Mouse (Mus musculus) neural tube, embryonic 14.5 days (tissue): Measurements from ENCODE around the gene Gm17428. TPM values are rescaled to one million over a fixed set of nuclear protein-coding genes. Genes with fewer than 3 reads are reported as not detected.

Experiments used
- ATAC-seq: fragments of 200-750 bp; cut with Nextera tagmentation; 2 replicates; pipeline ENCODE4 v1.8.0; 2017; ENCODE audit warnings: low read depth, mild to moderate bottlenecking, moderate TSS enrichment, moderate library complexity
- H3K27ac ChIP-seq: fragments of 300-500 bp; sonication (generic); 2 replicates; pipeline ENCODE4 v1.5.1; 2014; ENCODE audit warnings: low read depth, mild to moderate bottlenecking, control low read depth, low read length, moderate library complexity, mixed read lengths
- H3K27me3 ChIP-seq: fragments of 300-500 bp; sonication (generic); 2 replicates; pipeline ENCODE4 v1.6.1; 2014; ENCODE audit warnings: low read length; ENCODE audit not compliant: control insufficient read depth, insufficient read depth
- H3K36me3 ChIP-seq: fragments of 300-500 bp; sonication (generic); 2 replicates; pipeline ENCODE4 v1.6.1; 2014; ENCODE audit warnings: low read length, mixed read lengths; ENCODE audit not compliant: control insufficient read depth, insufficient read depth
- H3K4me1 ChIP-seq: fragments of 300-500 bp; sonication (generic); 2 replicates; pipeline ENCODE4 v1.6.1; 2014; ENCODE audit warnings: low read length; ENCODE audit not compliant: control insufficient read depth, insufficient read depth
- H3K4me2 ChIP-seq: fragments of 300-500 bp; sonication (generic); 2 replicates; pipeline ENCODE4 v1.6.1; 2014; ENCODE audit warnings: mild to moderate bottlenecking, low read depth, low read length, control low read depth
- H3K4me3 ChIP-seq: fragments of 300-500 bp; sonication (generic); 2 replicates; pipeline ENCODE4 v1.5.1; 2014; ENCODE audit warnings: low read depth, low read length, control low read depth, mixed read lengths
- H3K9ac ChIP-seq: fragments of 300-500 bp; sonication (generic); replicated peaks from 2 replicates; pipeline ENCODE4 v1.6.1; 2014; ENCODE audit warnings: low read depth, mild to moderate bottlenecking, control low read depth, low read length, mixed read lengths
- H3K9me3 ChIP-seq: fragments of 300-500 bp; sonication (generic); 2 replicates; pipeline ENCODE4 v1.6.1; 2016; ENCODE audit warnings: low read length; ENCODE audit not compliant: control insufficient read depth
- WGBS: fragments of 180-500 bp; shearing (Covaris S2); extraction: QIAGEN DNeasy Blood & Tissue Kit; methylation state at CpG from one replicate; pipeline ENCODE4 v1.1.7; 2014; 5-methylcytosine and 5-hydroxymethylcytosine counted together
- polyA plus RNA-seq: library from polyadenylated mRNA; unstranded; fragments of >200 nt; fragmentation: Nextera tagmentation; extraction: Ambion mirVana; gene quantifications from 2 replicates; pipeline ENCODE4 v1.2.1, GENCODE M21; 2014

Gm17428 gene
- polyA plus RNA-seq, 1 experiment from 2014 or later, result not detected

DNA sequence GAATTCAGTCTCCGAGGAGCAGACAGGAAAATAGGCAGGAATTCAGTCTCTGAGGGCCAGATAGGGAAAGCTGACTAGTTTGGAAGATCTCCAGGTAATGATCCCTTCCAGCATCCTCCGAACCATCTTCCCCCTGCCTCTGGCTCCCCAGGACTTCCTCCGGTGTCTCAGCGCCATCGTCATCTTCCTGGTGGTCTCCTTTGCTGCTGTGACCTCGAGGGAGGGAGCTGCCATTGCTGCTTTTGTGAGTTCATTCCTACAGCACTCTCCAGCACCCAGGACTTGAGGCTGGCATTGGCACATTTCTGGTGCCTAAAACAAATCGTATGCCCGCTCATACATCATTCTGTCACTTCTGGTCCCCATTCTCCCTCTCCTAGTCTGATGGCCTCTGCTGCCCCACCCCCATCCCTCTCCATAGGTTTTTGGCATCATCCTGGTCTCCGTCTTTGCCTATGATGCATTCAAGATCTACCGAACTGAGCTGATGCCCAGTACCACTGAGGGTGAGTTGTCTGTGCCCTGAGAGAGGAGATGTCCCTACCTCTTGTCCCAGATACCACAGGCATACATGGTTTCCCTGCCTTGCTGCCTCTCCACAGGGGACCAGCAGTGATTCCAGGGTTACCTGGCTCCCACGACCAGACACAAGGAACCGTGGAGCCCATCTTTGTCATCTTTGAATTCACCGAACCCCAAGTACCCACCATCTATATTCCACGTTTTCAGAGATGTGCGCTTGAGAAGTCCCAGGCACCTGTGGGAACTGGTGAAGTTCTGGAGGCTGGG is 38.1 kb upstream of the Gm17428 start:
- Histone ChIP-seq H3K4me2 (no peak overlapping the region), H3K36me3 (no peaks in the 10 kb centered on the region), H3K27ac (no peak overlapping the region), H3K27me3 (no peaks in the 10 kb centered on the region), H3K4me1 (0 out of 2 replicates have a peak, but pooled peaks cover 7% of the 10 kb centered on the region), H3K4me3 (no peak overlapping the region), H3K9me3 (no peaks in the 10 kb centered on the region), H3K9ac (no peak overlapping the region)
- WGBS, result 82% methylated on average over 15 of the region's 15 CpGs
- ATAC-seq, result no peak

DNA sequence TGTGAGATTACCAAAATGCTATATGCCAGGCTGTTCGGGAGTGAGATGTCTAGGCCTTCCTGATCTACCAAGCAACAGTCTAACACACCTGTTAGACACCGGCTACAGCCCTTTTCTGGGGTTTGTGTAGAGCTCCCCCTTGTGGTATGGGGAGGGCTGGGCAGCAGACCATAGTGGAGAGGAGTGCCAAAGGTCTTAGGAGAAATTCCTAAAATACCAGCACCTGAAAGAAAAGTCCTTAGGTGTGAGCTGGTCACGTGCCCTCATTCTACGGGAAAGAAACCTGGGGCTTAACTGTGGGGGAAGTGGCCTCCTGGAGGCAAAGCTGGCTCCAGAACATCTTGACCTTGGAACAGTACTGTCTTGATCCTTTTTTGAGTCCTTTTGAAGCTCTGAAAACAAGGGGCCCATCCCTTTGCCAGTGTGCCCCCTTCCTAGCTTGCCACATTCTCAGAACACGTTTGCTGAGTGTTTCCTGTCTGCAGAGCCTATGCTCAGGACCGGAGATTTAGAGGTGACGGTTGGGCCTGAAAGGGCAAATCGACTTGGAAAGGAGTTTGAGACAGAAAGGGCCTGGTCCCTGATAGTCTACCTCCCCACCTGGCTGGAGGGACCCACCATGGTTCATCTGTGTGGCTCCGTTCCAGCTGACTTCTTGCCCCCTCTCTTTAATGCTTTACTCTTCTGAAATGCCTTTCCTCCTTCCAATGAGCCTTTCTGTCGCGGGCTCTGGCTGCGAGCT is 37.1 kb upstream of the Gm17428 start:
- H3K4me2 ChIP-seq, result no peak overlapping the region
- no peak overlapping the region for H3K4me3 ChIP-seq
- no peak overlapping the region for H3K27ac ChIP-seq
- 55% methylated on average over 12 of the region's 12 CpGs for WGBS
- H3K27me3 ChIP-seq, result no peaks in the 10 kb centered on the region
- no peaks in the 10 kb centered on the region for H3K9me3 ChIP-seq
- ATAC-seq, result no peak
- H3K9ac ChIP-seq, result no peak overlapping the region
- no peaks in the 10 kb centered on the region for H3K36me3 ChIP-seq
- H3K4me1 ChIP-seq, result 0 out of 2 replicates have a peak, but pooled peaks cover 7% of the 10 kb centered on the region

DNA sequence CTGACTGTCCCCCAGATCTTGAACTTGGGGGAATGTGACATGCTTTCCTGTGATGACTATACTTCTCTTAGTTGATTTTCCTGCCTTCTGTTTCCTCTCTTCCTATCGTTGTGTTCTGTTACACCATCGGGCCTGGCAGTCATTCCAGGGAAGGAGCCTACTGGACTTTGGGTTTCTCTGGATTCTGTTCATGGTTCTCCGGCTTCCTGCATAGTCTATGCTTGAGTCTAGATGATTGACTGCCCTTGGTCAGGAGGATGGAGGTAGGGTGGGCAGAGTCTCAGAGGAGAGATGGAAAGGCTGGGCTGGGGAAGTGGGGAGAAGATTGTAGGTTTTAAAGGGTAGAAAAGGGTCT is 36.6 kb upstream of the Gm17428 start:
- WGBS, result 81% methylated on average over 3 of the region's 3 CpGs
- Histone ChIP-seq H3K4me1 (0 out of 2 replicates have a peak, but pooled peaks cover 7% of the 10 kb centered on the region), H3K4me3 (no peak overlapping the region), H3K36me3 (no peaks in the 10 kb centered on the region), H3K9me3 (no peaks in the 10 kb centered on the region), H3K4me2 (no peak overlapping the region), H3K27ac (no peak overlapping the region), H3K27me3 (no peaks in the 10 kb centered on the region), H3K9ac (no peak overlapping the region)
- ATAC-seq, result no peak

DNA sequence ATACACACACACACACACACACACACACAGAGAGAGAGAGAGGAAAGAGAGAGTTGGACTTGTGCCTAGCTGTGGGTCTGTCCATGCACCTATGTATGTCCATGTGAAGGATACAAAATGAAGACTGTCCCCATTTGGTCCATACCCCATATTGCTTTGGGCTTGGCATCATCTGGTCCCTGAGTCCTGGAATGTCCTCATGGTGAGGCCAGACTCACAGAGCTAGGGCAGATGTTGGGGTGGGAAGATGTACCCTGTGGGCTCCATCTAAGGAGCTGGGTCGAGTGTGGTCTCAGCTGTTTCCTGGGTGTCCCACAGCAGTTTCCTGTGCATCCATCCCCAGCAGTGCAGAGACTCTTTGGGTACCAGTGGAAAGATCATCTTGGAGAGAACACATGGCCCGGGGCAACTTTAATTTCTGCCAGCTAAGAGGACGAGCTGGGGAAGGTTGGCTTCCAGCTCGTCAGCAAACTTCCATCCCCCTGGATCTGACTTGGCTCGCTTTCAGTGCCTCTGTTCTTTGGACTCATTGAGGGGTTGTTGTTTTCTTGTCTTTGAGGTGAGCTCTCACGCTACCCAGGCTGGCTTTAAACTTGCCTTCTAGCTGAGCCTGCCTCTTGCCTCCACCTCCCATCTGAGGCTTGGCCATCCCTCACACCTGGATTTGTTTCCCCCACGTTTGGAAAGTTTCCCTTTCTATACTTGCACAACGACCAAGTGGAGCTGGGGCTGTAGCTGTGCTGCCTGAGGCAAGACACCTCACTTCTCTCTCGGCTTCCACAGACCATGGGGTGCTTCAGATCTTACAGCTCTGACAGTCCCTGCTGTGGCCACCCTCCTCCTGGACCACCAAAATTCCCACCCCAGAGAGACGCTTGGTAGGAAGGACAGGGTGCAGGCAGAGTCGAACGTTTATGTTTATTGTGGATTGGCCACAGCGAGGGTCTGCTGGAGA is 35.4 kb upstream of the Gm17428 start:
- H3K4me1 ChIP-seq, result 0 out of 2 replicates have a peak, but pooled peaks cover 4% of the 10 kb centered on the region
- WGBS, result 74% methylated on average over 13 of the region's 13 CpGs
- no peak for ATAC-seq

DNA sequence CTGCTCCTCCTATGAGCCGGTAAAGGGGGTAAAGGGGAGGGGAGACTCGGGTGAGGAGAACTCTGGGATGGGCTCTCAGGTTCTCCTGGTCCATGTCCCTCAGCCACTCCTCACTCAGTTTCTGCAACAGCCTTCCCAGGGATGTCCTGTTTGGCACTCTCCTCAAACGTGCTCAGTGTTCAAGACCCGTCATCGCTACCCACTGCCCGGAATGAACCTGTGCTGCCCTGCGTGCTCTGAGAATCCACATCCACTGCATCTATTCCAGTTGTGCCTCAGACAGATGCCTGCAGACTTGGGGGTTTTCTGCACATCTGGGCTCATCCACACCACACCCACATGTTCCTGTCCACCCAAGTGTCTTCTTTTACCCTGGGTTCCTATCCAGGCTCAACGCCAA is 34.3 kb upstream of the Gm17428 start:
- Histone ChIP-seq H3K4me2 (no peak overlapping the region), H3K9ac (no peak overlapping the region), H3K9me3 (no peaks in the 10 kb centered on the region), H3K27ac (no peak overlapping the region), H3K27me3 (no peaks in the 10 kb centered on the region), H3K36me3 (no peaks in the 10 kb centered on the region), H3K4me1 (no peaks in the 10 kb centered on the region), H3K4me3 (no peak overlapping the region)
- ATAC-seq, result no peak
- WGBS, result 83% methylated on average over 8 of the region's 8 CpGs

More for the DNA sequence above, 35.4 kb upstream of the Gm17428 start:
- Histone ChIP-seq H3K4me2 (no peak overlapping the region), H3K4me3 (no peak overlapping the region), H3K27me3 (no peaks in the 10 kb centered on the region), H3K9ac (no peak overlapping the region), H3K9me3 (no peaks in the 10 kb centered on the region), H3K36me3 (no peaks in the 10 kb centered on the region), H3K27ac (no peak overlapping the region)

DNA sequence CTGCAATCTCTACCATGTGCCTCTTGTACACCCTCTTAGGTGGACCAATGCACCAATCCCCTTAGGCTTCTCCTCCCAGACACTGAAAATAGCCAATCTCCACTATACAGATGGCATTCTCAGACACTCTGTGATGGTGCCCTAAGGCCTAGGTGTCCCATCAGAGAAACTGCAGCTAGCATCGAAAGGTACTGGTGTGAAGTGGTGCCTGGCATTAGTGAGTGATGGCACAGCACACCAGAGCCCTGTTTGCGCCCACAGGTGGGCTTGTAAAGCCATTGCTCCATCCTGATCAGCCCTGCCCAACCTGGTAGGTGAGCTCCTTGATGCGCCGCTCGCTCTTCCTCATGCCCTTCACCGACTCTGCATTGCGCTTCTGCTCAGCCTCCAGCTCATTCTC is 32.8 kb upstream of the Gm17428 start:
- no peaks in the 10 kb centered on the region for H3K4me1 ChIP-seq
- no peaks in the 10 kb centered on the region for H3K9me3 ChIP-seq
- H3K36me3 ChIP-seq, result no peaks in the 10 kb centered on the region
- no peak overlapping the region for H3K4me2 ChIP-seq
- H3K4me3 ChIP-seq, result no peak overlapping the region
- no peaks in the 10 kb centered on the region for H3K27me3 ChIP-seq
- H3K27ac ChIP-seq, result no peak overlapping the region
- no peak for ATAC-seq
- 94% methylated on average over 7 of the region's 7 CpGs for WGBS
- H3K9ac ChIP-seq, result no peak overlapping the region

DNA sequence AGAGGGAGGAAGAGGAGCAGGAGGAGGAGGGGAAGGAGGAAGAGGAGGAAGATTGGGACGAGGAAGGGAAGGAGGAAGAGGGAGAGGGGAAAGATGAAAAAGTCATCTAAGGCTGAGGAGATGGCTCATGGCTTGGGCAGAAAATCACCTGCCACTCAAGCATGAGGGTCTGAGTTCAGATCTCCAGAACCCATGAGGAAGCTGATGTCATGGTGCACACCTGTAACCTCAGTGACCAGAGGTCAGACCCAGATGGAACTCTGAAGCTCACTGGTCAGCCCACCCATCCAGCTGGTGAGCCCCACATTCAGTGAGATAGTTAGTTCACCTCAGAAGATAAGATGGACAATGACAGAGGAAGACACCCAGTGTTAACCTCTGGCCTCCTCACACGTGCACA is 31.8 kb upstream of the Gm17428 start:
- H3K27ac ChIP-seq, result no peak overlapping the region
- no peak for ATAC-seq
- H3K9me3 ChIP-seq, result no peaks in the 10 kb centered on the region
- no peaks in the 10 kb centered on the region for H3K4me1 ChIP-seq
- no peak overlapping the region for H3K4me2 ChIP-seq
- no peaks in the 10 kb centered on the region for H3K27me3 ChIP-seq
- H3K9ac ChIP-seq, result no peak overlapping the region
- WGBS, result 88% methylated on average over 2 of the region's 2 CpGs
- H3K36me3 ChIP-seq, result no peaks in the 10 kb centered on the region
- H3K4me3 ChIP-seq, result no peak overlapping the region

DNA sequence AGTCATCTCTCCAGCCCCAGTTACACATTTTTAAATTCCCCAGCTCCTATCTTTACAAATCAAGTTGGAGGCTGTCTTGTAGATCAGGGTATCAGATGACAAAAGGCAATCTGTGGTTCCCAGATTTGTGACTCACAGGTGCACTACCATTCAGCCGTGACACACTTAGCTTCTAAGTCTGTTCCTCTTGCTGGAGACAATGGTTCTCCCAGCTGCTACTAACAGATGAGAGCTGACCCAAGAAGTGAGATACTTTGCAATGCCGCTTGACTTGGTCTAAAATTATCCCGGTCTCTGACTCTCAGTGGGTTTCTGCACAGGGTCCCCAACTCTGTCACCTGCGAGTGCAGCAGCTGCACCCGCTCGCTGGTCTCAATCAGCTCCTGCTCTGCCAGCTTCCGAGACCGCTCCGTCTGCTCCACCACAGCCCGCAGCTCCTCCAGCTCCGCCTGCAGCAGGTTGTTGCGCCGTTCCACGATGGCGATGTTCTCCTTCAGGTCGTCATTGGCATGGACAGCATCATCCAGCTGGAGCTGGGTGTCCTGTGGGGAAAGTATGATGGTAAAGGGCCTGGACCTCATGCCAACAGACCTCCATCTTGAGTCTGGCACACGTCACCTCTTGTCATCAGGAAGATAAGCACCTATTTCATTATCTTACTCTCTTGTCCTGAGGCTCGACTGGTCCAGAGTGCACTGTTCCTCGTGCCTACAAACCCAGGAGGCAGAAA is 30.6 kb upstream of the Gm17428 start:
- Histone ChIP-seq H3K4me3 (no peak overlapping the region), H3K27me3 (no peaks in the 10 kb centered on the region), H3K9ac (no peak overlapping the region), H3K4me1 (no peaks in the 10 kb centered on the region), H3K36me3 (no peaks in the 10 kb centered on the region), H3K4me2 (no peak overlapping the region), H3K9me3 (no peaks in the 10 kb centered on the region), H3K27ac (no peak overlapping the region)
- ATAC-seq, result no peak
- 88% methylated on average over 19 of the region's 19 CpGs for whole genome bisulfite sequencing
